Mouse (Mus musculus): ENCODE measurements at regions not wholly inside any gene's neighbourhood (a gene's known extent, or its start where the extent isn't known, plus 50 kb on each side); places are given as distances from the start of the nearest gene placed in this dataset.
A peak's percentile ranks its signal among the peaks of the same experiment; 100 is the strongest.
"Not testable (repeated sequence)": the region's sequence is repeated elsewhere in the genome, so short reads cannot be mapped to it uniquely, and the experiment has no call there.

- no peak for DNase-seq (ENCODE audit: low spot score)
Observed at GRCm38 (mm10) chr4:131416209-131416608, 421.9 kb downstream of the Ptpru start.

DNA sequence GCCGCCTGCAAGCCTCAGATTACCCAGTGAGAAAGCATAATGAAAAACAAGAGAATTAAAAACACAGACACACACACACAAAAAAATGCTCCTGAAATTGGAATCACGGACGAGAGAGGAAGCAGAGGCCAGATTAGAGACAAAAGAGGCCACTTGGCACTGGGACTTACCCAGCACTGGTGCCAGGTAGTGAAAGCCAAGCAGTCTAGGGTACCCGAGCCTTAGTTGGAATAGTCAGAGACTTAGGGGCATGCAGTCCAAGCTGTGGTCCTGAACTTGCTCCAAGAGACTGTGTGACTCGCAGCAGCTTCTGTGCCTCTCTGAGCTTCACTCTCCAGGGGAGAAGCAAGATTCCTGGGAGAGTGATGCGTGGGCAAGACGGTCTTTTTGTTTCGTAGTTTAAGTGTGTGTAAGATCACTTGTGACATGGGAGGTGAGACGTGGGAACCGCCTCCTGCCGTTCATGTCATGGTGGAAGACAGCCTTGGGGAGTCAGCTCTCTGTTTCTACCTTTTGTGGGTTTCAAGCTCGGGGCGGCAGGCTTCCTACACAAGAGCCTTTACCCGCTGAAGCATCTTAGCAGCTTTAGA, 420.8 kb downstream of the Ptpru start:
- no peak for DNase-seq (ENCODE audit: low spot score)

GRCm38 (mm10) chr4:131425311-131425710, 412.8 kb downstream of the Ptpru start:
- DNase-seq (ENCODE audit: low spot score), result no peak

DNA sequence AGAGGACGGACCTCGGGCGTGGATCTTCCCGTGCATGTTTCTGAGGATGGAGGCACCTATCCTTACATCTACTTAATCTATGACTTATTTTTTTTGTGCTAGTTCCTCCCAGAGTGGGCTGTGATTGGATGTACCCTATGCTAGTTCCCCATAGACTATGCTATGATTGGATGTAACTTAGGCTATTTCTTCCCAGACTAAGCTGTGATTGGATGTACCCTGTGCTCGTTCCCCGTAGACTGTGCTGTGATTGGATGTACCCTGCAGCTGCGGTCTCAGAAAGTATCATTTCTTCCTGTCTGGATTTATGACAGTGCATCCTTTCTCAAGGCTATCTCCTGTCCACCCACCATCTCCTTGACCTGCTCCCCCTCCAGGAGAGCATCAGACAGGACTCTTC, 410.2 kb downstream of the Ptpru start:
- DNase-seq (ENCODE audit: low spot score), result no peak

DNA sequence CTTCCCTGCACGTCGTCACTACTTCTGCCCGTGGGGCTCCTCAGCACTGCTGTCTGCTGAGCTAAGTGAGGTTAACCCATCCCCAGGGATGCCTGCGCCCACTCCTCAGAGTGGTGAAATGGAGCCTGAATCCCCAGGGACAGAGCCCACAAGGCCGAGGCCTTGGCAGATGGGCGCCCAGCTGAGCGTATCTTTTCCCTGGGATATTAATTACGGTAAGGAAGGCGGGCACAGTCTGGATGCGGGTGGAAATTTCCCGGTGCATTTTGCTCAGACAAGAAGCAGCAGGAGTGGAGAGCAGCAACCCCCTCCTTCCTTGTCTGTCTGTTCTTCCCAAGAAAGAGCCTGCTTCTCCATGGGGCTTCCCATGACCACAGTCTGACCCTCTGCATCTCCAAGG, 408.7 kb downstream of the Ptpru start:
- no peak for DNase-seq (ENCODE audit: low spot score)

DNA sequence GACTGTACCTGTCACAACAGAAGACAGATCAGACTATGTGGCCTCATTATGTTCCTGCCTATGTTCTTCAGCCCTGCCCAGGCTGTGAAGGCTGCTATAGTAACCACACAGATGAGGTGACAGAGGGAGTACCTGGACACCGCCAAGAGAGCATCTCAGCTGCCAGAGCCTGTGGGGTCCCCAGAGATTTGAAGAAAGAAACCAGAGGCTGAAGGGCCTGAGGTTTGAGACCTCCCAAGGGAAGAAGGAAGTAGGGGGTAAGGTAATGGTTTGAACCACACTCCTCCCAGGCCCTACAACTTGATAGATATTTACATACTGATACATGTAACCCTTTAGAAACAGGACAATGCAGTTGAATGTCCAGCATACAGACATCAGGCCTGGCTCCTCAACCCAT, 407.7 kb downstream of the Ptpru start:
- DNase-seq (ENCODE audit: low spot score), result no peak

DNA sequence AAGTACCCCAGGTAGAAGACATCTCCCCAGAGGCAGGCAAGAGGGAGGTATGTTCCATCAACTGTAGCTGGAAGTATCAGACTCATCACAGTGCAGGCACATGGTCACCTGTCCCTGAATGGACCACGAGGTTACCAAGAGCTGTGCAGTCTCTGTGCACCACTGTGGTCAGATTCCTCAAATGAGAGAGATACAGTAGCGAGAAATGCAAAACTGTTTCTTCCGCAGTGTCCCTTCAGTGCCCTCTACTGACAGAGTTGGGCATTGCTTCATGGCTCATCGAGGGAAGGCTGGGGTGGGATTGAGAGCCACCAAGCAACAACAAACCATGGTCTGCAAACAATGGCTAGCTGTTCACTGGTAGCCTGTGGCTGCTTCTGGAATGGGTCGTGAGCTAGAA, 406.9 kb downstream of the Ptpru start:
- DNase-seq (ENCODE audit: low spot score), result peak; percentile 37

- DNase-seq (ENCODE audit: low spot score), result no peak
Observed at GRCm38 (mm10) chr4:131432591-131433177, 405.4 kb downstream of the Ptpru start.

DNA sequence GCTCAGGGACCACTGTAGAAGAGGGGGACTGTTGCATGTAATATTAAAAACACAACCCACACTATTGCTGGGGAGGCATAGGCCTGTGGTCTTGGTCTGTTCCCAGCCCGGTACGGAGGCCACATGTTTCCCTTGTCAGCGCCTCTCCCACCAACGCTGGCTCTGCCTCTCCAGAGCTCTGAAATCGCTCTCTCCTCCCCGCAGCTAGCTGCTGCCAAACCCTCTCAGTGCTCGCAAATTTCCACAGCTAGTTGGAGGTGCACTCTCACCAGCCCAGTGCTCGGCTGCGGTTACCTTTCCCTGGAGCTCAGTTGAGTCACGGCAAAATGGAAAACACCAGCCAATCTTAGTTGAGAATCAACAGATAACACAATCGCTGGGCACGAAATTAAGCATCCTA, 402.9 kb downstream of the Ptpru start:
- DNase-seq (ENCODE audit: low spot score), result no peak

GRCm38 (mm10) chr4:131438403-131438802, 399.7 kb downstream of the Ptpru start:
- DNase-seq (ENCODE audit: low spot score), result no peak

DNA sequence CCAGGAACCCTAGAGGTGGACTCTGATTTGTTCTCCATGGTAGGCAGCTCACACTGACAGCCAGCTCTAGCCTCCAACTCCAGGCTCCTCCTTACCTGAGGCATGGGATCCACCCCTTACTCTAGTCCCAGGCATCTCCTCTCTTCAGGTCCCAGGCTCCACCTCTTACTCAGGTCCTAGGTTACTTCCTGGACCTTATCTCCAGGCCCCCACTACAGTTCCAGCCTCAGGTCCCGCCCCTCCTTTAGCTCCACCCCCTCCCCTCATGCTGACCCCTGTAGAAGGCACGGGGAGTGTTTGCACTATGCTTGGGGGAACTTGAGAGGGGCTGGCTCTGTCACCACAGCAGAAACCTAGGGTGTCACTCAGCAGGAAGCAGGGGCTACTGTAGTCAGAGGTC, 399.2 kb downstream of the Ptpru start:
- DNase-seq (ENCODE audit: low spot score), result no peak

DNA sequence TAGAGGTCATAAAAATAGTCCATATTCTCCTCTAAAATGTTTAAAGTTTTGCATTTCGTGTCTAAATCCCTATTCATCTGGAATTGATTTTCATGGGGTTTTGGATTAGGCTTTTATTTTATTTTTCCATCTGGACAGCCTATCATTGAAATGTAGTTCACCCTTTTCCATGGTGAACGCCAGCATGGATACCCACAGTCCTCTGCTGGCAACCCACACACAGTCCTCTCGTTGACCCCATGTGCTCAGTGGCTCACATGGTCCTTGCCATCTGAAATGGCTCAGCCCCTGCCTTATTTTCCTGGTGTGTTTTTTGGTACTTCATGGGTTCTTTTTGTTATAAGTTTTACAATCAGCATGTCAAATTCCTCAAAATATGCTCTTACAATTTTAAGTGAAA, 397.2 kb downstream of the Ptpru start:
- no peak for DNase-seq (ENCODE audit: low spot score)

DNA sequence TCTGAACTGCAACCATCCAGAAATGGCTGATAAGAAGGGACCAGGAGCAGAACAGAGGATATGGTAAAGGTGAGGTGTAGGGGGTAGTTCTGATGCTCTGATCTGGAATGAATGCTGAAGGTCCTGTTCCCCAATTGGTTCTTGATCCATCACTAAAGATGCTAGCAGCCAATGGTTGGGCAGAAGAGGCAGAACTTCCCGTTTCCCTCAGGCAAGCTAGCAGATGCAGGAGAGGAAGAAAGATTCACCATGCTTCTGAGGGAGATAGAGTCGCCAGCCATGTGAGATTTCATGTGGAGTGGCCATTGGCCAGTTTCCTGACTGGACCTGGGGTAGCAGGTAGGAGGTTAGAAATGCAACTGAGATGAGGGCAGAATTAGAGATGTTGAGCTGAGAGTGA, 394.6 kb downstream of the Ptpru start:
- no peak for DNase-seq (ENCODE audit: low spot score)

GRCm38 (mm10) chr4:131450296-131450695, 387.8 kb downstream of the Ptpru start:
- not testable (repeated sequence) for DNase-seq (ENCODE audit: low spot score)

- no peak for DNase-seq (ENCODE audit: low spot score)
Observed at GRCm38 (mm10) chr4:131457551-131457950, 380.5 kb downstream of the Ptpru start.

DNA sequence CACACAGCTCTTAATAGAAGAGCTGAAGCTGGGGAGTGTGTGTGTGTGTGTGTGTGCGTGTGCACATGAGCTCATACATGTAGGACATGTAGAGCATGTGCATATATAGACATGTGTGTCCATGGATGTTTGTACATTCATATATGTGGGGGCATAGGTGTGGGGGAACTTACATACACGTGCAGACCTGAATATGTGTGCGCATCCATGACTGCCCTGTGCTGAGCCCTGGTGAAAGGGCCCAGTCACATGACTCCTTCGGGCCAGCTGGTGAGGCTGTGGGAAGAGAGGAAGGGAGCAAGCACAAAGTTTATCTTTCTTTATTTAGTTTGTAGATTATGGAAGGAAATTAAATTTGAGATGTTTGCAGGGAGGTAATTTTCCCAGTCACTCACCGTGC, 378.3 kb downstream of the Ptpru start:
- DNase-seq (ENCODE audit: low spot score), result no peak

DNA sequence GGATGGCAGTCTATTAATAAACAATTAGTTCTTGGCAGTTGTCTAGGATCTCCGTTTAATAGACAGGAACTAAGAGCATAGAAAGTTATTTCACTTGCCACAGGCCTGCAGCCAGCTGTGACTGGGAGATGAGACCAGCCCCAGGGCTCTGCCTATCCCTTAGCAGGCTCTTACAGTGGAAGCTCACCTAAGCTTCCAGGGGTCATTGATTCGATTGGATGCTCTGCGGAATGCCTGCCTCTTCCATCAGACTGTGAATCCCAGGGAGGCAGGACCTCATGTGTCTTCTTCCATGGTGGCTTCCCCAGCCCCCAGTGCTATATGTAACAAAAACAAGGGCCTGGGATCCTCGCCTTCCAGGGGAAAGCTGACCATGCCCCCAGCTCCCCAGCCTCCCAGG, 376.8 kb downstream of the Ptpru start:
- DNase-seq (ENCODE audit: low spot score), result no peak

DNA sequence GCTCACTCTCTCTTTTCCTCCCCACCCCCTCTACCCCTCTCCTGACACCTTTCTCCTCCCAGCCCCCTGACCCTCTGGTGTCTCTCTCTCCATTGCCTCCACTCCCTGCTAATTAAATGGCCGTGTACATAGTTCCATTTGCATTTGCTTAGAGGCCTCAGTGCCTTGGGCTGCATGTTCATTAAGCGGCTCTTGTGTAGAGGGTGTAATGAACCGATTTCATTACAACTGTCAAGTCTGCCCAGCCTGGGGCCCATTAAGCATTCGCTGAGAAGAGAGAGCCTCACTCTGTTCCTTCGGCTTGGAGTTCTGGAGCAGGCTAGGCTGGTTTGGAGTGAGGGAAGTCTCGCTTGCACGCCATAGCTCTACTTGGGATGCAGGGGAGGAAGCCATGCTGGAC, 376.4 kb downstream of the Ptpru start:
- no peak for DNase-seq (ENCODE audit: low spot score)

DNA sequence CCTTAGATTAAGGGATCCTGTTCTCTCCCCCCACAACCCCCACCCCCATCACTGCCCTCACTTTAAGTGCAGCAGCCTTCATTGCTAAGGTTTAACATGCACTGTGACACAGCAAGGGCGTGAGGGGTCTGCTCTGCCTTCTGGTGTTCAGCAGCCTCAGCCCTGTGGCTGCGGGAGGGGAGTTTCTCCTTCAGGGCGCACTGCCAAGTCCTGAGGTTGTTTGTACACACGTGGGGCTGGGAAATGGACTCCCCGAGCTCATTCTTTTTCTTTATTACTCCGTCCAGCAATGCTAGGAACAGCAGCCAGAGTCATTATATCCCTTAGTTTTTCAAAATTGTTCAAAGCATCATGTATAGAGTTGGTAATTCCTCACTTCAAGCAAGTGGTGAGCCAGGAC, 363.1 kb downstream of the Ptpru start:
- no peak for DNase-seq (ENCODE audit: low spot score)

GRCm38 (mm10) chr4:131478923-131479322, 359.2 kb downstream of the Ptpru start:
- peak; percentile 5 for DNase-seq (ENCODE audit: low spot score)

- DNase-seq (ENCODE audit: low spot score), result no peak
Observed at GRCm38 (mm10) chr4:131483958-131484605, 354.0 kb downstream of the Ptpru start.

DNA sequence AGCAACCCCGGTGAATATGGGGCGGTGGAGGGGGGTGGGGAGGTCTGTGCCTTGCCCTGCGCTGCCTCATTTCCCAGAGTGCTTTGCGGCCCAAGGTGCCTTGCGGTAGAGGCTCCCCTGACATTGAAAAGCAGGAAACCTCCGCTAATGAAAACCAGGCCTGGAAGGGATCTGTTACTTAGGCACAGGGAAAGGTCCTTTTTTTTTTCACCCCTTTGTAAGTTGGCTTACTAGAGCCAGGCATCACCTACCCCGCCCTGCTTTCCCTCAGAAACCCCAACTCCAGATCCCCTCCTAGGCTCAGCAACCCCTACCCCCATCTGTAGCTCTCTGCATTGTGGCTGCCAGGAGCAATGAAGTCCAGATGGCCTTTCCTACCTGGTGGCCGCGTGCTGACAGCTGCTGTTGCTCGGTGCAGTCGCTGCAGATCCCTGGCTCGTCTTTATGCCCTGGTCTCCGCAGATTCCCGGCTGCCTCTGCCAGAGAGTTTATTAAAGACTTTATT, 353.4 kb downstream of the Ptpru start:
- no peak for DNase-seq (ENCODE audit: low spot score)
